Mouse (Mus musculus): ENCODE measurements at regions not wholly inside any gene's neighbourhood (a gene's known extent, or its start where the extent isn't known, plus 50 kb on each side); places are given as distances from the start of the nearest gene placed in this dataset.

DNA sequence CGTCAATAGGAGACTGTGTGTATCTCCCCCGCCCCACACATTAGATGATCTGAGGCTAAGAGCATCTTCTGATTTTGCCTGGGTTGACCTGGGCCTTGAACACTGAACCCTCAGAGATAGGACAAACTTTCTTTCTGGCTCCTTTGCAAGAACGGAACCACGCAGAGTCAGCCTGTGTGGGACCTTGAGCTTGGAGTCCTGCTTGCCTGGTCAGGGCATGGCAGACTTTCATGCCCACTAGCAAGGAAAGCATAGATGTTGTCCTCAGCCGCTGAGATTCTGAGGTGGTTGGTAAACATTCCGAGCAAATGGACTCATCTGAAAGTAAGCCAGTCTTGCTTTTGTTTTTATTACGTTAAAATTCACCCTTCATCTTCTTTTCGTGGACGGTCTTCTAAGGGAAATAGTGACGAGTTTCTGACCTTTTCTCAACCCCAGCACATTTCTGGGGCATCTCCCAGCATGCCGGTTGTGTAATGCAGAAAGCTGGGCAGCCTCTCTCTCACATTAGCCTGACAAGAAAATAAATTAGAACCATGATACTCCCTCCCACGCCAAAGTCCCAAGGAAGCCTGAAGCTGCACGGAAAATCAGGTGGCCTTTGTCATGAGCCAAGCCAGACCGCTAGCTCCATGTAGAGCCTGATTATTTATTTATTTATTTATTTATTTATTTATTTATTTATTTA lies 79.2 kb upstream of the Ppm1b start:
- 45% methylated on average over 14 of the region's 14 CpGs for WGBS
- TF ChIP-seq CTCF (IDR thresholded peaks at IDR 0.05; ENCODE audit: insufficient read depth, low read depth, low read length) (no peak), POLR2A (IDR thresholded peaks at IDR 0.05; ENCODE audit: insufficient read depth, low read depth, low read length) (no peak)
- H3K4me1 ChIP-seq (ENCODE audit: control insufficient read depth, insufficient read depth, low read length), result peaks cover 5% of the 10 kb centered on the region; the same call in 1 of the 2 replicates
- H3K27ac ChIP-seq (ENCODE audit: insufficient read depth, low read depth, low read length), result peak overlapping the region; percentile 43; the same call in 1 of the 2 replicates
- no peak overlapping the region for H3K4me3 ChIP-seq (ENCODE audit: insufficient read depth, low read depth, low read length)

DNA sequence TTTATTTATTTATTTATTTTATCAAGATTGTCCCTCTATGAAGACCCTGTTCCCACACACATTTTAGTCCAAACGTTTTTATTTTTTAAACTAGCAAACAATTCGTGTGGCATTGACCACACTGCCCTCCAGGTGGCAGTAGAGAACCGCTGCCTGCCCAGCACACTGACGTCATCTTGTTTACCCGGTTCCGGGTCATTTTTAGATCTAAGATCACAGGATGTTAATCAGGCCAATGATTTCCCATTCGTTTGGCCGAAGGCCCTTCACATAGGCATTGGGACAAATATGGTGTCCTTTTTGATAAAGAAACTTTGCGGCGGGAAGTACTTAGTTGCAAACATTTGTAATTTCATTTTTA lies 78.7 kb upstream of the Ppm1b start:
- H3K27ac ChIP-seq (ENCODE audit: insufficient read depth, low read depth, low read length), result 0 out of 2 replicates have a peak overlapping the region, but pooled peaks have one; percentile 23
- 10% methylated on average over 10 of the region's 10 CpGs for WGBS
- TF ChIP-seq POLR2A (IDR thresholded peaks at IDR 0.05; ENCODE audit: insufficient read depth, low read depth, low read length) (no peak), CTCF (IDR thresholded peaks at IDR 0.05; ENCODE audit: insufficient read depth, low read depth, low read length) (peak; percentile 68)
- no peak overlapping the region for H3K4me3 ChIP-seq (ENCODE audit: insufficient read depth, low read depth, low read length)
- H3K4me1 ChIP-seq (ENCODE audit: control insufficient read depth, insufficient read depth, low read length), result peaks cover 5% of the 10 kb centered on the region; the same call in 1 of the 2 replicates

DNA sequence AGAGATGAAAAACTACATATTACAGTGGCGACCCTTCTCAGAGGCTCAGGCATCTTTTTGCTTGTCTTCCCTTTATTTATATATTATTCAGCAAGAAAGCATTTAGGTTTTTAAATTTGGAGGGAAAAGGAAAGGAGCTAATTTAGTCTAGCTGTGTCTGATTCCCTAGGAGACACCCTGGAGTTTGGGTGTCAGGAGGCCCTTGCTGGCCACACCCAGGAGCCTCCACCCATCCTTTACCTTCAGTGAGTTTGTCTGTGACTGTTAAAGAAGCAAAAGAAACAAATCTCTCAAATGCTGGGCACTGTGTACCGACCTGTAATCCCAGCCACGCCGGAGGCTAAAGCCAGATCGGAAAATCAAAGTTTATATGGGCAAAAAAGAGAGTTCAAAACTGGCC lies 78.2 kb upstream of the Ppm1b start:
- peaks cover 5% of the 10 kb centered on the region; the same call in 1 of the 2 replicates for H3K4me1 ChIP-seq (ENCODE audit: control insufficient read depth, insufficient read depth, low read length)
- WGBS, result 83% methylated on average over 5 of the region's 5 CpGs
- TF ChIP-seq CTCF (IDR thresholded peaks at IDR 0.05; ENCODE audit: insufficient read depth, low read depth, low read length), result no peak
- no peak for TF ChIP-seq POLR2A (IDR thresholded peaks at IDR 0.05; ENCODE audit: insufficient read depth, low read depth, low read length)
- H3K27ac ChIP-seq (ENCODE audit: insufficient read depth, low read depth, low read length), result 0 out of 2 replicates have a peak overlapping the region, but pooled peaks have one; percentile 23
- no peak overlapping the region for H3K4me3 ChIP-seq (ENCODE audit: insufficient read depth, low read depth, low read length)

DNA sequence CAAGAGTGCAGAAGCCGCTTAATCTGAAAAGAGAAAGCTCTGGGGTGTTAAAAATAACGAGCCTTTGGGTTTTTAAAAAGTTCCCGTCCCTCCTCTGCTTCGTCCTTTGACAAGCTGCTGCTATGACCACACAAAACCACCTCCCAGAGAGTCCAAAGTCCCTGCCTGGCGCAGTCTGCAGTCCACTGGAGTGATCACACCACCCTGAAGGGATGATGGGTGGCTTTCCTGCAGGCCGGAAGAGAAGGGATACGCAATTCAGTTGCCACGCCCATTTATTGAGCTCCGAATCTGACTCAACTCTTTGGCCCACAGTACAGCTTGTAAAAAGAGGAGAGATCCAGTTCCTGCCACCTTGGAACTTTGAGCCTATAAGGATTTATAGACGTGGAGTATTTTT lies 77.4 kb upstream of the Ppm1b start:
- H3K4me1 ChIP-seq (ENCODE audit: control insufficient read depth, insufficient read depth, low read length), result peaks cover 5% of the 10 kb centered on the region; the same call in 1 of the 2 replicates
- 76% methylated on average over 10 of the region's 10 CpGs for WGBS
- H3K4me3 ChIP-seq (ENCODE audit: insufficient read depth, low read depth, low read length), result no peak overlapping the region
- no peak for TF ChIP-seq POLR2A (IDR thresholded peaks at IDR 0.05; ENCODE audit: insufficient read depth, low read depth, low read length)
- TF ChIP-seq CTCF (IDR thresholded peaks at IDR 0.05; ENCODE audit: insufficient read depth, low read depth, low read length), result no peak
- no peak overlapping the region for H3K27ac ChIP-seq (ENCODE audit: insufficient read depth, low read depth, low read length)

DNA sequence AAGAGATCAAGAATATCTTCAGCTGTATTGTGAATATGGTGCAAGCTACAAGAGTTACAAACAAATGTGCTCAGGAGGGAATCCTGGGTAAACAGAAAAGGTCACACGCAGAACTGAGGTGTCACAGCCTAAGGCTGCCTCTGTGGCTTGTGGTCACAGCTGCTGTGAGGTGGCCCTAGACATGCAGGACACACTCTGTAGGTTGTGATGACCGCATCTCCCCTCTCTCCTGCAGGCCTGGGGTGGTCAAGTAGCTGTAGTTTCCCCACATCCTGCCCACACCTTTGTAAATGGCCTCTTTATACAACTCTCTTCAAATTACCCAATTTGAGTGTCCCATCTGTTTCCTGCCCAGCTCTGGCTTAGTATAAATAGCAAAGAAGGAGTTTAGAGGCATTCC lies 75.6 kb upstream of the Ppm1b start:
- 90% methylated on average over 2 of the region's 2 CpGs for WGBS
- no peak for TF ChIP-seq POLR2A (IDR thresholded peaks at IDR 0.05; ENCODE audit: insufficient read depth, low read depth, low read length)
- TF ChIP-seq CTCF (IDR thresholded peaks at IDR 0.05; ENCODE audit: insufficient read depth, low read depth, low read length), result no peak
- Histone ChIP-seq H3K4me3 (ENCODE audit: insufficient read depth, low read depth, low read length) (no peak overlapping the region), H3K27ac (ENCODE audit: insufficient read depth, low read depth, low read length) (no peak overlapping the region), H3K4me1 (ENCODE audit: control insufficient read depth, insufficient read depth, low read length) (peaks cover 5% of the 10 kb centered on the region; the same call in 1 of the 2 replicates)

DNA sequence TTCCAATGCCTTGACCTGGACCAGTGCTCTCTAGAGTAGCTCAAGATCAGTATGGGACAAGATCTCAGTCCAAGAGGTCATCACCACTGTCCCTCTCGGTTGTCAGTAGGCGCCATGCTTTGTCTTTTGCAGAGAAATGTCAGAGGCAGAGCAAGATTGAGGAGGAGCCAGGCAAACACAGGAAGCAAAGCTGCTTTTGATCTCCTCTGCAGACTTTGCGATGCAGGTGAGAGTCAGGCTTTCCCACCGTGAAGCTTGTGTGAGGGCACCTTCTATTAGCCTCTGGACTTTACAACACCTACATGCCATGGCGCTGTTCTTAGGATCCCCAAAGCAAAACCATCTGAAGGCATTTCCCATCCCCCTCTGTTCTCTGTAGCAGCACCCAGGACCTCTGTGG lies 68.0 kb upstream of the Ppm1b start:
- 95% methylated on average over 5 of the region's 5 CpGs for WGBS

DNA sequence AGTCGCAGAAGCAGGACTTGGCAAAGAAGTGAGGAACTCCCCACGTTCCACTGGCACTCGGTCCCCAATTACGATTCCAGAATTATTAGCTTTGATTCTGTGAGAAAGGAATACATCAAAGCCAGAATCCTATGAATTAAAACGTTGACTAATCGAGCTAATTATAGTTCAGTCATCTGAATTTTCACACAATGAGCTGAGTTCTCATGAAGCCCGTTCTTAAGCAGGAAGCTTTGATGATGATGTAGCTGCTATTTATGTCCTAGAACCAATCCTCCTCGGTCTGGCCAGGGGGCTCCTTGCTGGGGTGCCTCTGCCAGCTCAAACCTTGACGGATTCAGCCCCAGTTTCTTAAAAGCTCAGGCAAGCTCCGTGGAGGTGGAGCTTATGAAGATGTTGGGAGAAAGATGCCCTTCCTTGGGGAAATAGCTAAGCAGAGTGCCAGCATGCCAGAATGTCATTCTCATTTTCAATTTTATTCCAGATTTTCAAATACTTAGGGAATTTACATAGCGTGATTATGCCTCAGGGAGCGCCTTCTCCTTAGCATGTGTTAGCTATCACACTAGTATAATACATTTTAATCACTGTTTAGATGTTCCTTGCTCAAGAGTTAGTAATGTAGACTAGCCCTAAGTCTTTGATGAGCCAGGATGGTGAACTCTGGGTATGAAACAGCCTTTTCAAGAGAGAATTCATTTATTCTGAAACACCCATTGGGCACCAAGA lies 65.5 kb upstream of the Ppm1b start:
- no peak overlapping the region for H3K27ac ChIP-seq (ENCODE audit: insufficient read depth, low read depth, low read length)
- H3K4me3 ChIP-seq (ENCODE audit: insufficient read depth, low read depth, low read length), result no peak overlapping the region
- H3K4me1 ChIP-seq (ENCODE audit: control insufficient read depth, insufficient read depth, low read length), result peaks cover 7% of the 10 kb centered on the region
- no peak for TF ChIP-seq POLR2A (IDR thresholded peaks at IDR 0.05; ENCODE audit: insufficient read depth, low read depth, low read length)
- no peak for TF ChIP-seq CTCF (IDR thresholded peaks at IDR 0.05; ENCODE audit: insufficient read depth, low read depth, low read length)
- 12% methylated on average over 12 of the region's 12 CpGs for WGBS

More for the DNA sequence above, 68.0 kb upstream of the Ppm1b start:
- H3K27ac ChIP-seq (ENCODE audit: insufficient read depth, low read depth, low read length), result no peak overlapping the region
- no peak overlapping the region for H3K4me3 ChIP-seq (ENCODE audit: insufficient read depth, low read depth, low read length)
- H3K4me1 ChIP-seq (ENCODE audit: control insufficient read depth, insufficient read depth, low read length), result peaks cover 7% of the 10 kb centered on the region
- TF ChIP-seq POLR2A (IDR thresholded peaks at IDR 0.05; ENCODE audit: insufficient read depth, low read depth, low read length) (no peak), CTCF (IDR thresholded peaks at IDR 0.05; ENCODE audit: insufficient read depth, low read depth, low read length) (no peak)

DNA sequence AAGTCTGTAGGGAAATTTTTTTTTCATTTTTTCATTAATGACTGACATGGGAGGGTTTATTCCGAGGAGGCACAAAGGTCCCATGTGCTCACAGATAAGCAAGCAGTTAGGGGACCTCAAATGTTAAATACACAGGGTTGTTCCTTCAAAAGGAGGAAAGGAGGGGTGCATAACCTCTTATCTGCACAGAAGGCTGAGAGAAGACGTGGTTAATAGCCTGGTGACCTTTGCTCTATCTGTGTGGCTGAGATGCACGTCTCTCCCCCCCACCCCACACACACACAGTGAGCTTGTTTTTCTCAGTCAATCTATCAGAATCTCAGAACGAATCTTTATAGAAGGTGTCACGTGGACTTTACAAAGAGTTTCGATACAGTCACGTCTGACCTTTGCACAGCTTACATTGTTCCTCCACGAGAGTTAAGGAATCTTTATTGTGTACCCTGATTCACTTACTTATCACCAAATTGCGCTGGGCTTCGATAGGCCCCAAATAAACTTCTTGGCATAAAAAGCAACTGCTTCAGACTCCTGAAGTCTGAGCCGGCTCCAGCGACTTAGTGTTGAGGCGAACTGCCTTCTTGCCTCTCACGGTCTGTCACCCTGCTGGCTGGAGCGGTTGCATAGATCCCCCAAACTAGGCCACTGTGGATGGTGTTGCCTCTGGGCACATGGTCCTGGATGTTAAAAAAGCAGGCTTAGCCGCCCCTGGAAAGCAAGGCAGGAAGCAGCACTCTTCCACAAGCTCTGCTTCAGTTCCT lies 63.1 kb upstream of the Ppm1b start:
- Histone ChIP-seq H3K4me3 (ENCODE audit: insufficient read depth, low read depth, low read length) (no peak overlapping the region), H3K27ac (ENCODE audit: insufficient read depth, low read depth, low read length) (no peak overlapping the region), H3K4me1 (ENCODE audit: control insufficient read depth, insufficient read depth, low read length) (peaks cover 7% of the 10 kb centered on the region)
- TF ChIP-seq CTCF (IDR thresholded peaks at IDR 0.05; ENCODE audit: insufficient read depth, low read depth, low read length), result no peak
- 88% methylated on average over 16 of the region's 16 CpGs for WGBS

DNA sequence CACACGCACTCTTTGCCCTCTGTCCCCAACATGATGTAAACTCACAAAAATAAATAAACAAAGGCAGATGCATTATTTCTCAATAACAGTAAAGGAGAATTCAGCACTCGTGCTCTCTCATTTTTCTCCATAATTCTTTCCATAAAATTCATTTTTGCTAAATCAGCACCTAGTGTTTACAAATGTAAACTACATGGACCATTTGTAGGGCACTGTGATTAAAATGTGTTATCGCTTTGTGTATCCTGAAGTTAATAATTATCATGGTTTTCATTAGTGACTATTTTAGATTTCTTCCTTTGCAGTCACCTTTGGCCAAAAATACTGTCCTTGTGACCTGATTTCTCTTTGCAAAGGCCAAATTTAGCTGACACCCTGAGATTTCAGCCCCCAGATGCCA lies 61.0 kb upstream of the Ppm1b start:
- H3K4me3 ChIP-seq (ENCODE audit: insufficient read depth, low read depth, low read length), result no peak overlapping the region
- 88% methylated on average over 3 of the region's 3 CpGs for WGBS
- peaks cover 5% of the 10 kb centered on the region for H3K4me1 ChIP-seq (ENCODE audit: control insufficient read depth, insufficient read depth, low read length)
- TF ChIP-seq POLR2A (IDR thresholded peaks at IDR 0.05; ENCODE audit: insufficient read depth, low read depth, low read length) (no peak), CTCF (IDR thresholded peaks at IDR 0.05; ENCODE audit: insufficient read depth, low read depth, low read length) (no peak)
- no peak overlapping the region for H3K27ac ChIP-seq (ENCODE audit: insufficient read depth, low read depth, low read length)
